Mouse (Mus musculus) left cerebral cortex, postnatal 25 days (tissue): ENCODE data around the gene Gpr179. TPM values are rescaled to one million over a fixed set of nuclear protein-coding genes. Genes with fewer than 3 reads are reported as not detected.
A peak's percentile ranks its signal among the peaks of the same experiment; 100 is the strongest.

Experiments
- DNase-seq, 2 experiments: peaks; one replicate each; pipeline ENCODE4 v3.0.0; 2022; ENCODE audit warnings: low spot score in 2 of 2, mixed read lengths in 1 of 2
- intact Hi-C: fragments of 180-260 bp; cut with DNase I; formaldehyde crosslinking; loops from one replicate; pipeline ENCODE4 v1.15.1; 2025
- total RNA-seq, 2 experiments: library from RNA; stranded (reverse); gene quantifications; 2 replicates each; pipeline ENCODE4 v1.2.3; 2021

Gpr179 gene
- total RNA-seq = under 1 TPM; 0.18 to 0.43 TPM

DNA sequence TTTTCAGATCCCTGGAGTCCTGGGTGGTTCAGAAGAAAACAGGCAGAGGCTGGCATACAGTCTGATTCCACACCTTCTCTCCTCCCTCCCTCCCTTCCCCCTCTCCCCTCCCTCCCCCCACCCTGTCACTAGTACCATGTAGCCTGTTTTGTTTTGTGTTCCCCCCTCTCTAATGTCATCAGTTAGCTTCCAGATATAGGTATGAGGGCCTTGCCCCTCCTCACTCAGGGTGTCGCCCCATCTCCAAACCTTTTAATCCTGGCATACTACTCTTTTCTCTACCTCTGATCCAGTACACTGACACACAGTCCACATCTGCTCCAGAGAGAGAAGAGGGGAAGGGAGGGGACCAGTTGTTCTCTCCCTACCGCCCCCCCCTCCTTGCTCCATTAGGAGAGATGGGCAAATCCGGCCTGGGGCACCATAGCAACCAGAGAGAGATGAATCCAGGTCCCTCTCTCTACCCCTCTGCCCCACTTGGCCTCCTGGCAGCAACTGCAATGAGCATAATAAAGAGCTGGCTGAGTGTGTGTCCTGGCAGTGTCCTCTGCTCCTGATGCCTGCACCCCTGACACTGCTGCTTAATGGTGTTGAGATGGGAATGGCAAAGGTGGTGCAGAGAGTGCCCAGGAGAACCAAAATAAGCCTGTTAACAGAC, at the start of gene Gpr179:
Gpr179 (minus strand) TSS at position 51 of the 658 bp plus-strand sequence.
- intact Hi-C loops = loop anchor here (5.0 kb wide), 1 partner anchor 125 kb away; no protein-coding TSS in a partner anchor
- no peak for DNase-seq

DNA sequence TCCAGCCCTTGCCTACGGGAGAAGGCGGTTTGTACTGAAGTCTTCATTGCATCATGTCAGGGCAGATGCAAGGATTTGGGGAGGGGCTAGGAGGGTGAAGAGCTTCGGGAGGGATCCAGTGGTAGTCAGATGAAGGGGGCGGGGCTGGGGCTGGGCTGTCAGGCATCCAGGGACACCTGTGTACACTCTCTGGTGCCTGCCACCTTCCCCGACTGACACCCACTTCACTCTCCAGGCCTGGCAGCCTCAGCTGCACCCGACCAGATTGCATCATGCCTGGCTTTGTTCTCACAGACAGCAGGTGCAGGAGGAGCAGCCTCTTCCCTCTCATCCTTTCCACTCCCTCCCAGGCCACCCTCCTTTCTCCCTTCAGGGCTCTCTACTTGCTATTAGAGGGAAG, 49.2 kb upstream of the Gpr179 start:
- DNase-seq = peak; percentile 63 to 88
- intact Hi-C loops = loop anchor here (2.0 kb wide), 1 partner anchor 38 kb away; the partner anchor contains the start of gene Socs7

DNA sequence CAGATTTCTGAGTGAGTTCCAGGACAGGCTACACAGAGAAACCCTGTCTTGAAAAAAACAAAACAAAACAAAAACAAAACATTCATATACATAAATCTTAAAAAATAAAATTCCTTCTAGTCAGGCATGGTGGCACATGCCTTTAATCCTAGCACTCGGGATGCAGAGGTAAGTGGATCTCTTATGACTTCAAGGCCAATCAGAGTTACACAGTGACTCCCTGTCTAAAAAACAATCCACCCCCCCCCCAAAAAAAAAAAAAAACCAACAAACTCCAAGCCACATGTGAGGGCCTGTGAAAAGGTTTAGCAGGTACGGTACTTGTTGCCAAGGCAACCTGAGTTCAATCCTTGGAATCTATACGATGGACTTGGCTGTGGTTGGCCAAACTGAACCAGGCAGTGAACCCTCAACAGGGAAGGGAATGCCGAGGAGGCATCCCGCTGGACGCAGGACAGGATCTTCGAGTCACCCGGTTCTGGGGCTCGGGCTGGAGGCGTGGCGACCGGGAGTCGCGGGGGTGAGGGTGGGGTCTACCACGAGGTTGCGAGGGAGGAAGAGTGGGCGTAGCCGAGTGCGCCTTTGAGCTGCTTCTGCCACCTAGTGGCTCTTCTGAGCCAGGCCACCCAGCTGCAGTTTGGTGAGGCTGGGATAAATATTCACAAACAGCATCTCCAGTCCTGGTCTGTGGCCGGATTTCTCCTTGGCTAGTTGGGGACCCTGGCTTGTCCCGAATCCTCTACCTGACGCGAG, 48.3 kb upstream of the Gpr179 start:
- peak; percentile 84 to 86 for DNase-seq
- intact Hi-C loops = loop anchor here (1.0 to 2.0 kb wide), 2 partner anchors 37 to 43 kb away; partner anchors contain the start of gene Socs7

DNA sequence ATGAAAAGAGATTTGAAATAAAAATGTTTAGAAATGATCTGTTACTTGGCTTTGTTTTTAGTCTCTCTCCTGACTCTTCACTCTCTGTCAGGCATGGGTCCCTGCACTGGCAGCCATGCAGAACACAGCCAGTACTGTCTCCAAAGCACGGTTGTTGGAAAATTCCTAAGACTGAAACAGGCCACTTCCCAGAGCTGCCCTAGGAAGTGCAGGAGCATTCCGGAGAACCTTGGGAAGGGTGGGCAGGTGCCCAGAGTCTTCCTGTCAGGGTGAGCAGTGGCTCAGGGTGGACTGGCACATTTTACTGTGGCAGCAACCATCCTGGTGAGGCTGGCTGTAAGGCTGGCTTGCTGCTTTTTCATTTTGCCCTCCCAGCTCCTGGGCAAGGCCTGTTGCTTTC, 46.6 kb upstream of the Gpr179 start:
- intact Hi-C loops = no loop called here
- no peak for DNase-seq

DNA sequence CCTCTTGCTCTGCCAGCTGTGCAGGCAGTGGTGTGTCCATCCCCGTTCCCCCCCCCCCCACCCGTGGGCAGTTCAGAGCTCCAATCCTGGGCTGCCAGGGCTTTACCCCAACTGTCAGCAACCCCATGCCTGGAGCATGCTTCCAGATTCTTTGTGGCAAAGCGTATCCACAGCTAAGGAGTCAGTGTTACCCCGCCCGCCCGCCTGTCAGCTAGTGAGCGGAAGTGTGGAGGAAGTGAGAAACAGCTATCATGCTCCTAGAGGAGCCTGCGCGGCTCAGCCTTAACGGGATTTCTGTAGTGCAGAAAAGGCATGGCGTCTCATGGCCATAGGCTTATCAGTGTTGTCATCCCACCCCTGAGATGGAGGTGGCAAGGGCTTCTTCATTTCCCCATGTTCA, 42.3 kb upstream of the Gpr179 start:
- intact Hi-C loops = no loop called here

DNA sequence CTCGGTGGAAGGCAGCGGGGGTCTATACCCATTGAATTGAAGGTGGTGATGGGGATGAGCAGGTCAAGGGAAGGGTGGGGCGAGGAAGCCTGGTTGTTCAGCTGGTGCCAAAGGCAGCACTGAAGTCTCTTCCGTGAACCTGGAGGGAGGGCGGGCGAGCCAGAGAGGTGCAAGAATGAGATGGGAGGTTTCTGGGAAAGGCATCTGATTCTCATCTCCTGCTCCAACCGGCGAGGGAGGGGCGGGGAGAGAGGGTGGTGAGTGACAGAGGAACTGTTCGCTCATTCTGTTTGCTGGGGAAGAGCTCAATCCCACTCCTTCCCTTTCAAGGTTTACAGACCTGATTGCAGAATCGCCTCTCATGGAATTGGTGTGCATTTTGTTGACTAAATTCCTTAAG, 41.8 kb upstream of the Gpr179 start:
- peak in 1 of 2 experiments; percentile 72 for DNase-seq
- intact Hi-C loops = no loop called here

More for the DNA sequence above, 42.3 kb upstream of the Gpr179 start:
- peak; percentile 71 to 92 for DNase-seq

DNA sequence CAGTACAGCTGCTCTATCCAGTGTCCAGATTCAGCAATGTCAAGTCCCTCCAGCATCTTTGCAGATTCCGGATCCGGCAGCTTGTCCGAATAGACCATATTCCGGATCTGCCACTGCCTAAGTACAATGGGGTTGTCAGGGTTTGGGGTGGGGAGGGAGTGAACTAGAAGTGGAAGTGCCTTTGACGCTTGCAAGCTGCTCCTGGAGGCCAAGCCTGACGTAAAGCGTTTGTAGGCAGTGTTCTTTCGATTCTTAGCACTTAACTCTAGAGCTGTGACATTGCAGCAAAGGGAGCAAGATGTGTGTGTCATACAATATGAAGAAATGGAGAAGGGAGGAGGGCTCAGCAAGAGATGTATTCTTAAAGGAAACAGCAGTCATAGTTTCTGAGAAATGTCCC, 37.2 kb upstream of the Gpr179 start:
- intact Hi-C loops = no loop called here
- DNase-seq = peak in 1 of 2 experiments; percentile 44

DNA sequence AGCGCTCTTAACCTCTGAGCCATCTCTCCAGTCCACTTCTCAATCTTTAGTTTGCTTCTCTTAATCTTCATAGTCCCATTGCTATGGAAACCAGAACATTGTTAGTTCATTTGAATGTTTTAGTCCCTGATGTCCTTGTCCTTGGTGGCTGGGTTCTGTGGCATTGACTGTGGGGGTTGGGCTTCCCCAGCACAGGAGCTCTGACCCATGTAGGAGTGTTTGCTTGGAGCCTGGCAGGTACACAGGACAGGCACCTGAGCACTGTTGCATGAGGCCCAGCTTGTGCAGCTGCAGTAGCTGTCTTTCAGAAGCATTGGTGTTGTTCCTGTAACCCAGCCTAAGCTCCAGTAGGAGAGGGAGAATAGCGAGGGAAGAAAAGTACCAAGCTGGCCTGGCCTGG, 35.9 kb upstream of the Gpr179 start:
- no peak for DNase-seq
- intact Hi-C loops = no loop called here

DNA sequence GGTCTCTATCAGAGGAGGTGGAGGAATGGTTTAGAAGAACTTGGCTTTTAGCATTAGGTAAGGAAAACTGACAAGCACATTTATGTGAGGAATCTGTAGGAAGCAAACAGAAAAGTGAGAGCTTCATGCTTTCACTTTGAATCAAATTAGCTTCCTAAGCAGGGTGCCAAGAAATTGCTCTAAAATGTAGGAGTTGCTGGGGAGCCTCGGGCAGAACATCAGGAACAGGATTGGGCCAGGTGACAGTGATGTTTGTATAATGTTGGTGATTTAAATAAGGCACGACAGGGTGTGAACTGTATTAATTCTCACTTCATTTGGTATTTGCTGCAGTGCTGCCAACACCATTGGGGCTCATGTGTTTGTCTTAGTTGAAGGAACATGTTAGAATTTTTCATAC, 31.9 kb upstream of the Gpr179 start:
- intact Hi-C loops = no loop called here

DNA sequence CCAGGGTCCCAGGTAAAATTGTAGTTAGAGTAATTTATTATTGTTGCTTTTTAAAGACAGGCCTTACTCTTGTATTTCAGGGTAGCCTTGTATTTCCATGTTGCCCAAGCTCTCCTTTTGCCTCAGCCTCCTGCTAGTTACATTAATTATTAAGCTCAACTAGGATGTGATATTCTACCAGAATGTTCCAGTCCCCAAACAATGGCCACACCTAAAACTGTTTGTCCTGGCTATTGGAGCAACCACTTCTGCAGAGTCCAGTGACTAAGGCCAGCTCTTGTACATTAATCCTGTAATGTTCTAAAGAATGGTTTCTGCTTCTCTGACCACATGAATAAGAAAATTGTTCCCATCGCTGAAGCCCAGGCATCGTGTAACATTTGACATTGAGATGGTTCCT, 31.1 kb upstream of the Gpr179 start:
- no peak for DNase-seq
- intact Hi-C loops = no loop called here

More for the DNA sequence above, 31.9 kb upstream of the Gpr179 start:
- peak in 1 of 2 experiments; percentile 77 for DNase-seq

DNA sequence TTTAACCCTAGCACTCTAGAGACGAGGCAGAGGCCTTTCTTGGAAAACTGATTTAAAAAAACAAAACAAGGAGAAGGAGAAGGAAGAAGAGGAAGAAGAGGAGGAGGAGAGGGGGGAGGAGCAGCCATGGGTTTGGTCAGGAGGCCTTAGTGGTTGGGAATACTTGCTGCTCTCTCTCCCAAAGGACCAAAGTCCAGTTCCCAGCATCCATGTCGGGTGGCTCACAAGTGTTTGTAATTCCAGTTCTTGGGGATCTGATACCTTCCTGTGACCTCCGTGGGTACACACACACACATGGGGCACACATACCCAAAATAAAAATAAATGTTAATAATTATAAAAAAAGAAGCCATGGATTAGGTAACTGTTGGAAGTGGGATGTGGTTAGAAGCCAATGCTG, 28.2 kb upstream of the Gpr179 start:
- intact Hi-C loops = no loop called here
- no peak for DNase-seq

DNA sequence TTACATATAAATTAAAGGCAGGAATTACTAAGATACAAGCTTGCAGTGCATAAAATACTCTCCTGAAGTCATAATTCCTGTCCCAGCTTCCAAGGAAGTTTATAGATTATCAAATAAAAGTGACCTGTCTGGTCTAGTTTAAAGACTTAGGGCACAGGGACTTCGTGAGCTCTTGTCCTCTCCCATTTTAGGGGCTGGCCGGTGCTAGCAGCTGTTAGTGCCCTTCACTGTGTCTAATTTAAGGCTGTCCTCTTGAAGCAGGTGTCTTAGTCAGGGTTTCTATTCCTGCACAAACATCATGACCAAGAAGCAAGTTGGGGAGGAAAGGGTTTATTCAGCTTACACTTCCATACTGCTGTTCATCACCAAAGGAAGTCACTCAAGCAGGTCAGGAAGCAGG, 21.5 kb upstream of the Gpr179 start:
- intact Hi-C loops = no loop called here

DNA sequence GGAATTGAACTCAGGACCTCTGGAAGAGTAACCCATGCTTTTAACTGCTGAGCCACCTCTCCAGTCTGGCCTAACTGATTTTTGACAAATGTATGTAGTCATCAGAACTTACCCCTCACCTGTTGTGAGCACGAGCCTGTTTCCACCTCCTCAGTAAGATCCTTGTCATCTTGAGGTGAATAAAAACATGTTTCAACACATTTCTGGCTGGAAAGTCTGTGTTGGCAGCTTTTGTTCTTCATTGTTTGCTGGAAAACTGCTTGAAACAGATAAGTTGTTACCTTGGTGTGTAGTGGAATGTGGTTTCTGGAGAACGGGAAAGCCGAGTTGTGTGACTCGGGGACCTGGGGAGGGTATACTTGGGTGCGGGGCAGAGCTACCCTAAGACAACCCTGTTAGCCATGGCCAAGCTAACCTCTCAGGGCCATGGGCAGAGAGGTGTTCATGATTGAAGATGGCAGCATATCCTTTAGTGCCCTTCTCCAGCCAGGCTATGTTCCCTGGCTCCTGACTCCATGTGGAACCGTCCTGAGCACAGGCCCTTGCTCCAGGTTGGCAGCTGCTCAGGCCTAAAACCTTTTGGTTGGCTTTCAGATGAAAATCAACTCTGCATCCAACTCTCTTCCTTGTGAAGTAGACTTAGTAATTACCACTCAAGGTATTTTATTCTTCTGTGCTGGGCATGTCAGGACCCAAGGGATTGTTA, 20.4 kb upstream of the Gpr179 start:
- intact Hi-C loops = no loop called here
- DNase-seq = no peak

More for the DNA sequence above, 21.5 kb upstream of the Gpr179 start:
- DNase-seq = no peak

DNA sequence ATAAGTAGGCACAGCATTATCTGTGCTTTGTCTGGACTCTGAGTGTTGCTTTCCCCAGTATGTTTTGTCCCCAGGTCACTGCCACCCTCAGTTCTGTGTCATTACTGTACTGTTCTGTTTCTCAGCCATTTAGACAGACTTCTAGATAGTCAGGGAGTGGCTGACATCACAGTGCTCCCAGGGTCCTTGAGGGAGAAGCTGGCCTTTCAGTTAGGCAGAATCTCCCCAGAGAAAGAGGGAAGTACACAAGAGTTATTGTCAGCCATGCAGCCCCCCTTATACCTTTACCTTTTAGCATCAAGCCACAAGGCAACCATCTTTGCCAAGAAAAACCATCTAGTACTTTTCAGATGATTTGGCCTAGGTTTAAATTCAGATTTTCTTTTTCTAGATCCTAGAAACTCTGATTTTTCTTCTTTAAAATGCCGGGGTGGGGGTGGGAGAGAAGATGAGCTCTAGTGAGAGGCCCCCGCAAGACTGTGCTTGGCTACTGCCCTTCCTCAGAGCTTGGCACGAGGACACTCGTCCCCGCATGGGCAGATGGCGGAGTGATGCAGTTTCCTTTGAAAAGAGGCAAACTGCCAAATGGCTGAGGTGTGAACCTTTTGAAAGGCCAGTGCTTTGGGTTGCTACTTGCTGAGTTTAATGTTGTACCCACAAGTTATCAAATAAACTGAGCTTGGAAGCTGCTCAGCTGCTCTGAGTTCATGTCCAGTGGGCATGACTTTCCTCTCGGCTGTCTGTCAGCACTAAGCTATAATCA, 18.6 kb upstream of the Gpr179 start:
- DNase-seq = peak; percentile 51 to 92
- intact Hi-C loops = no loop called here

DNA sequence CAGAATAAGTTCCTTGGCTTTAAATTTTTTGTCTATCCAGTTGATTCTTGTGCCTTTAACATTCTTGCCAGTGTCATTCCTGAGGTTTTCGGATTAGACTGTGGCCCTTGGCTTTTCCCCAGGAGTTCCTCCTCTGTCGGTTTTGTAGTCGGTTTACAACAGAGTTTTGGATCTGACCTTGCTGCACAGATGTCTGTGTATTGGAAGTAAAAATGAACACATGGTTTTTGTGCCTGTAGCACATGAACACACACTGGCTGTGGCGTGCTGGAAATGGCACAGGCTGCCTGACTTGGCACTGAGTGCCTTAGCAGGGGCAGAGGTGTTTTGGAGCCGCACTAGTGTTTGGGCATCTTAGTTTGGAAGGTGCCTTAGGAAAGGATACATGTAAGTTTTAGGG, 16.6 kb upstream of the Gpr179 start:
- intact Hi-C loops = no loop called here
- no peak for DNase-seq

DNA sequence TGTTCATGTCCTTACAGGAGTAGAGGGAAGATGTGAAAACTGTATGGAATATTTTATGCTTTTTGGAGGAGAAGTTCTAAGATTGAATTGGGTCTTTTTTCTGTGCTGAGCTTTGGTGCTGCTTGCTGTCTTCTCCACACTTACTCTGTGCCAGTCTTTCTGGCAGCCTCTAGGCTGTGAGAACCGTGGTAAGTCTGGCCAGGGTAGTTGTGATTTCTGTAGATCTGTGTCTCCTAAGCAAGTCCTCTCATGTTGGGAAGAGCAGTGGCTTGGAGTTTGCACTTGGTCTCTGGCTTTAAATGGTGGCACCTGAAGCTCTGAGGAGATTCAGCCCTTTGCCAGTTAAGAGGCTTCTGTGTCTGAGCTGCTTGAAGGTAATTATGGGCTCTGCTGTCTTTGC, 13.7 kb upstream of the Gpr179 start:
- intact Hi-C loops = no loop called here
- DNase-seq = peak in 1 of 2 experiments; percentile 53

DNA sequence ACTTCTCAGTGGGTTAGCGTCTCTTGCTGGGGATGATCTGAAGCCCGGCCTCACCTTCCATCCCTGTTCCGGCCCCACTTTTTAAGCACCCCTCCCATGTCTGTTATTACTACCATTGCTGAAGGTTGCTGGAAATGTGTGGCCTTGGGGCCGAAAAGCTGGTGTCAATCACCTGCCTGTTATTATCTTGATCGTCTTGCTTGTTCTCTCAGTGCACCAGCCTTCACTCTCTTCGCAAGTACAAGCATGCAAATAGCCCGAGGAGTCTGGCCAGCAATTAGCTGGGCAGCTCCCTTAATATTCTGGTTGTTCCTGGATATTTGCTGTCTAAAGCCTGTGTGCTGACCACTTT, 11.7 kb upstream of the Gpr179 start:
- intact Hi-C loops = loop anchor here (2.0 kb wide), 1 partner anchor 37 kb away; no protein-coding TSS in a partner anchor
- DNase-seq = no peak

DNA sequence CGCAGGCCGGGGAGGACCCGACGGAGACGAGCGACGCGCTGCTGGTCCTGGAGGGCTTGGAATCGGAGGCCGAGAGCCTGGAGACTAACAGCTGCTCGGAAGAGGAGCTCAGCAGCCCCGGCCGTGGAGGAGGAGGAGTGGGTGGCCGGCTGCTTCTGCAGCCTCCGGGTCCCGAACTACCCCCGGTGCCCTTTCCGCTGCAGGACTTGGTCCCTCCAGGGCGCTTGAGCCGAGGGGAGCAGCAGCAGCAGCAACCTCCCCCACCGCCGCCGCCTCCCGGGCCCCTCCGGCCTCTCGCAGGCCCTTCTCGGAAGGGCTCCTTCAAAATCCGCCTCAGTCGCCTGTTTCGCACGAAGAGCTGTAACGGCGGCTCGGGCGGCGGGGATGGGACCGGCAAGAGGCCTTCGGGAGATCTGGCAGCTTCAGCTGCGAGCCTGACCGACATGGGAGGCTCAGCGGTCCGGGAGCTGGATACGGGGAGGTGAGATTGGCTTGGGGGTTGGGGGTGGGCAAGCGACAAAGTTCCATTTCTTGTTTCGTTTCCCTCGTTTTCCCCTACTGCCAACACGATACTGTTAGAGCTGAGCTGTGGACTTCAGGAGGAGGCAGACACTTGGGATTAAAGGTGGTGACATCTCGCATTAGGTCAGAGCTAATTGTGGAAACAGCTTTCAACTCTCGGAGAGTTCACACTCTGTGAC, 11.2 kb upstream of the Gpr179 start:
- DNase-seq = no peak
- intact Hi-C loops = loop anchor here (2.0 kb wide), 1 partner anchor 38 kb away; no protein-coding TSS in a partner anchor

DNA sequence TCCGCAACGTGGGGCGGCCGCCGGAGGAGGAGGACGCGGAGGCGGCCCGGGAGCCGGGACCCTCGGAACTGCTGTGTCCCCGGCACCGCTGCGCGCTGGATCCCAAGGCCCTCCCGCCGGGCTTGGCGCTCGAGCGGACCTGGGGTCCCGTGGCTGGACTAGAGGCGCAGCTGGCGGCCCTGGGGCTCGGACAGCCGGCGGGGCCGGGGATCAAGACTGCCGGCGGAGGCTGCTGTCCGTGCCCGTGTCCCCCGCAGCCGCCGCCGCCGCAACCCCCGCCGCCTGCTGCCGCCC, 10.7 kb upstream of the Gpr179 start:
- DNase-seq = no peak
- intact Hi-C loops = loop anchor here (2.0 kb wide), 1 partner anchor 38 kb away; no protein-coding TSS in a partner anchor
